ENCODE assay signal across 14 mouse cellular contexts in the genomic region with DNA sequence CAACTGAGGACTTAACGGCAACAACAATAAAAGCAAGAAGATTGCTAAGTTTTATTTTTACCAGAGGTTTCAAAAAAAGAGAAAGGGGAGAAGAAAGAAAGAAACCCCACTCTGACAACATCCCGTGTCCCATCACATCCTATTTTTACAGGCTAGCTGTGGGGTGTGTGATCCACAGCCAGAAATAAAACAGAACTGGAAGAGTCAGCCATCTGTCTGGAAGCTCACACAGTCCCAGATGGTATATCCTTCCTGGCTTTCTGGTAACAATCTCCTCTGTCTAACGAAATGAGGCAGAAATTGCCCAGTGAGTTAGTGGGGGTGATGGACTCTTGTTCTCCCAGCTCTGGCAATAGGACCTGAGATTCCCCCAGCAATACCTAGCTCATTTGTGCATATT.
DNase-seq lines count a peak whose midpoint lies in the region; ATAC-seq and TF ChIP-seq lines count a peak whose summit lies in the region.
"Had no signal": no experiment of that assay in that cellular context is flagged by ENCODE, and none has a peak within 500 bp of the region (broad histone marks: within the 10 kb centered on the region; RNA-seq: fewer than 3 reads in every experiment).

No protein-coding gene starts in this region.

- WGBS in midbrain, postnatal 0 days, result 74% methylated on average over 3 of the region's 3 CpGs
- WGBS in midbrain, embryonic 13.5 days, result 93% methylated on average over 3 of the region's 3 CpGs

- H3K9me3 ChIP-seq in midbrain, postnatal 0 days (ENCODE audit: low read length), result no peaks in the 10 kb centered on the region
- H3K9me3 ChIP-seq in midbrain, embryonic 13.5 days, result no peaks in the 10 kb centered on the region
- H3K9me3 ChIP-seq: stomach, embryonic 15.5 days had no signal

- DNase-seq in midbrain, postnatal 0 days (ENCODE audit: low spot score), result peak; percentile 30
- peak; percentile 80 to 86 for DNase-seq in frontal cortex, adult 2 months (ENCODE audit: extremely low spot score in 1 of 2, low spot score in 1 of 2)
- DNase-seq in left cerebral cortex, adult 18-20 months (ENCODE audit: low spot score in 2 of 2), result peak; percentile 63 to 77
- no peak for DNase-seq in thymus, postnatal 10 days (ENCODE audit: low spot score in 2 of 2)
- no peak for DNase-seq in liver
- DNase-seq in gastrocnemius, adult 18-20 months (ENCODE audit: low spot score), result no peak
- DNase-seq: adrenal gland, postnatal 10 days; embryo, embryonic 11 days; gastrocnemius, postnatal 10 days; lung, embryonic 14.5 days had no signal

- no peak overlapping the region for H3K27ac ChIP-seq in midbrain, postnatal 0 days (ENCODE audit: low read depth, low read length)
- H3K27ac ChIP-seq in midbrain, embryonic 13.5 days, result no peak overlapping the region
- H3K27ac ChIP-seq: stomach, embryonic 15.5 days had no signal

- H3K27me3 ChIP-seq in midbrain, postnatal 0 days (ENCODE audit: insufficient read depth, low read length), result no peaks in the 10 kb centered on the region
- H3K27me3 ChIP-seq in midbrain, embryonic 13.5 days, result no peaks in the 10 kb centered on the region
- H3K27me3 ChIP-seq: stomach, embryonic 15.5 days had no signal

- ATAC-seq in midbrain, postnatal 0 days (ENCODE audit: low FRiP score), result no peak
- ATAC-seq in midbrain, embryonic 13.5 days, result no peak
- ATAC-seq in inflammation-experienced regulatory T-cells, adult 6 months, result no peak
- ATAC-seq: Patski had no signal

- no peaks in the 10 kb centered on the region for H3K36me3 ChIP-seq in midbrain, postnatal 0 days (ENCODE audit: insufficient read depth, low read length)
- H3K36me3 ChIP-seq in midbrain, embryonic 13.5 days, result no peaks in the 10 kb centered on the region
- H3K36me3 ChIP-seq: stomach, embryonic 15.5 days had no signal

- no peaks in the 10 kb centered on the region for H3K4me1 ChIP-seq in midbrain, postnatal 0 days (ENCODE audit: insufficient read depth, low read length)
- no peaks in the 10 kb centered on the region for H3K4me1 ChIP-seq in midbrain, embryonic 13.5 days (replicated peaks)
- H3K4me1 ChIP-seq: stomach, embryonic 15.5 days had no signal

- H3K4me2 ChIP-seq in midbrain, postnatal 0 days (ENCODE audit: low read depth, low read length, poor library complexity, severe bottlenecking), result no peak overlapping the region
- H3K4me2 ChIP-seq in midbrain, embryonic 13.5 days (replicated peaks), result no peak overlapping the region
- H3K4me2 ChIP-seq: lung, embryonic 14.5 days; stomach, embryonic 15.5 days had no signal

- TF ChIP-seq CTCF in midbrain, postnatal 0 days (IDR thresholded peaks at IDR 0.05), result no peak

- H3K4me3 ChIP-seq in midbrain, postnatal 0 days (ENCODE audit: low read depth, low read length), result no peak overlapping the region
- no peak overlapping the region for H3K4me3 ChIP-seq in midbrain, embryonic 13.5 days (replicated peaks)
- H3K4me3 ChIP-seq: stomach, embryonic 15.5 days had no signal

- no peak overlapping the region for H3K9ac ChIP-seq in midbrain, postnatal 0 days (replicated peaks; ENCODE audit: low read length, poor library complexity, severe bottlenecking)
- H3K9ac ChIP-seq in midbrain, embryonic 13.5 days (replicated peaks), result no peak overlapping the region
- H3K9ac ChIP-seq: lung, embryonic 14.5 days; stomach, embryonic 15.5 days had no signal

Comparison
In these comparisons a context has a peak if more than half of its experiments do, and no peak if none do; other contexts are left out.
1. DNase-seq: peak in midbrain, postnatal 0 days (single experiment), frontal cortex, adult 2 months (2 of 2) and left cerebral cortex, adult 18-20 months (2 of 2); none in thymus, postnatal 10 days (0 of 2), liver (single experiment) and gastrocnemius, adult 18-20 months (single experiment).